Mouse (Mus musculus) erythroblast, embryonic 14.5 days (primary cell): ENCODE data around the gene Omt2b. TPM values are rescaled to one million over a fixed set of nuclear protein-coding genes. Genes with fewer than 3 reads are reported as not detected.
"Not testable (repeated sequence)": the region's sequence is repeated elsewhere in the genome, so short reads cannot be mapped to it uniquely, and the experiment has no call there.

Experiments
- H3K27me3 ChIP-seq: 2 replicates; pipeline ENCODE4 v1.6.1; 2012; ENCODE audit warnings: inconsistent platforms; ENCODE audit not compliant: control insufficient read depth
- H3K36me3 ChIP-seq: 2 replicates; pipeline ENCODE4 v1.6.1; 2012; ENCODE audit warnings: mild to moderate bottlenecking, inconsistent platforms; ENCODE audit not compliant: control insufficient read depth
- H3K4me1 ChIP-seq: 2 replicates; pipeline ENCODE4 v1.6.1; 2012; ENCODE audit warnings: inconsistent platforms; ENCODE audit not compliant: control insufficient read depth
- H3K4me3 ChIP-seq: replicated peaks from 2 replicates; pipeline ENCODE3; 2012; ENCODE audit warnings: moderate library complexity, mild to moderate bottlenecking, inconsistent platforms
- H3K9me3 ChIP-seq: 2 replicates; pipeline ENCODE4 v1.6.1; 2012; ENCODE audit warnings: low read length, inconsistent platforms, mixed read lengths; ENCODE audit not compliant: control insufficient read depth
- GATA1 ChIP-seq: IDR thresholded peaks from 2 replicates; pipeline ENCODE4 v1.6.1; 2012; ENCODE audit warnings: low read length, inconsistent platforms, mixed read lengths
- TAL1 ChIP-seq: IDR thresholded peaks from 3 replicates; pipeline ENCODE4 v1.6.1; 2012; ENCODE audit warnings: low read length, inconsistent platforms, mixed read lengths
- polyA plus RNA-seq: library from polyadenylated mRNA; stranded (reverse); fragments of >175 nt; gene quantifications from 2 replicates; pipeline ENCODE4 v1.2.3, GENCODE M21; 2012

The Omt2b gene
- polyA plus RNA-seq, 1 experiment: not detected

DNA sequence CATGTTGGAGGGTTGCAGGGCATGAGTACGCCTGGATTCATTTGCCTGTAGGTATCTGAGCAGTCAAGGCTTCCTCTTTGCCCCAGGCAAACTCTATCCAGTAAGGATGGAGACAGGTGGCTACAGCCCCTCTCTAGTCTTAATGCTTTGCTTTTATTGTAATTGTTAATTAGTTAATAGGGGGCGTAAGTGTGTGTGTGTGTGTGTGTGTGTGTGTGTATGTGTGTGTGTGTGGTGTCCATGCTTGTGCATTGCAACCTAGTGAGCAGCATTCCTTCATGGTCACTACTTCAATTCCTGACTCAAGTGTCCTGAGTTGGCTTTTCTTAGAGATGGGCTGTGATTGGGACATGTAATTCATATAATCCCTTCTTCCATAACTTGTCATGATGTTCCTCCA lies 12.7 kb upstream of the Omt2b start, which contains the start of gene Omt2a:
TSS of gene Omt2a (minus strand) at position 101 of the 400 bp plus-strand sequence.
- H3K4me3 ChIP-seq: no peak within 1 kb of the TSS
- no peaks in the 10 kb centered on the region for H3K27me3 ChIP-seq
- TF ChIP-seq TAL1 (no peak), GATA1 (no peak)
- no peaks in the 10 kb centered on the region for H3K36me3 ChIP-seq
- no peaks in the 10 kb centered on the region; the same call in 1 of the 2 replicates for H3K9me3 ChIP-seq
- no peaks in the 10 kb centered on the region for H3K4me1 ChIP-seq

DNA sequence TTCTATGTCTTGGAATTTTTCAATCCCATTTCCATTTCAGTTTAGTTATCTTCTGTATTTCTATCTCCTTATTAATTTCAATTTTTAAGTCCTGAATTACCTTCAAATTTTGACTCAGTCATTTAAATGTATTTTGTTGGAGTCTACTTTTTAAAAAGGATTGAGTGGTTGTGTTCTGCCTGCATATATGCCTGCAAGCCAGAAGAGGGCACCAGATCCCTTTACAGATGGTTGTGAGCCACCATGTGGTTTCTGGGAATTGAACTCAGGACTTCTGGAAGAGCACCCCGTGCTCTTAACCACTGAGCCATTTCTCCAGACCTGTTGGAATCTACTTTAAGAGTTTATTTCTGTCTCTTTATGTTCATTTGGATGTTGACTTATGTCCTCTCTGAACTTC lies 7.9 kb upstream of the Omt2b start:
- no peaks in the 10 kb centered on the region; the same call in 1 of the 2 replicates for H3K9me3 ChIP-seq
- no peaks in the 10 kb centered on the region for H3K4me1 ChIP-seq
- H3K36me3 ChIP-seq: no peaks in the 10 kb centered on the region
- no peaks in the 10 kb centered on the region for H3K27me3 ChIP-seq
- TF ChIP-seq GATA1: no peak
- no peak for TF ChIP-seq TAL1
- H3K4me3 ChIP-seq: no peak overlapping the region

DNA sequence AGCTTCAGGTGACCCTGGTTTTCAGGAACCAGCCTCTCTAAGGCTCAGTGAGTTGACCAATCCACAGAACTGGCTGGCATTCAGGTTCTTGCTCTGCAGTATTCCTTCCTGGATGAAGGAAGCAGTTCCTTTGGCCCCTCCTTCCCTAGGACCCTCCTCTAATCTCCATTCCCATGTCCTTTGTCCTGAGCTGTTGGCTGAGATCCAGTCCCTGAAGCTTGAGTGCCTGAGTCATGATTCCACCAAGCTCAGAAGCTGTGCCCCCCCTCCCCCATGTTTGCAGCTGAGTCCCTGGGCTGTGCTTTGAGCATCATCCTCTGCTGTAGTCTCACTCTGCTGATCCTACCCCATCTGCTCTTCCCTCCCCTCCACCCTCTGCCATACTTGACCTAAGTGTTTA lies 9.7 kb downstream of the Omt2b start:
- H3K9me3 ChIP-seq, H3K4me1 ChIP-seq, H3K27me3 ChIP-seq, H3K36me3 ChIP-seq, H3K4me3 ChIP-seq: not testable (repeated sequence)

DNA sequence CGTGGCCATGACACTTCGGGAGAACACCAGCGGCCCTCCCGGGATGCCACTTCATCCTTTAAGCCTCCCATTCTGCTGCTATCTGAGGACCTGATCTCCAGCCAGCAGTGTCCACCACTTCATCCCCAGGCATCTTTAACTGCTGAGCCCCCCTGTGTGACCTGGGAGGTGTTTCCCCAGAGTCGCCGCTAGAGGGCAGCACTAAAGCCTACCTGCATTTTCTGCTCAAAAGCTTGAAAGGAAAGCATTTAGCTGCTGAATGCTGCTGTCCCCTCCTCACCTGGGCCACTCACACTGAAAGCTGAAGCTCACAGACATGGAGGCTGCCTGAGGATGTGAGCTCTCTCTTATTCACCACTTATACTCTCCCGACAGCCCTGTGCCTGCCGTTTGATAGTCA lies 12.9 kb downstream of the Omt2b start:
- not testable (repeated sequence) for H3K4me1 ChIP-seq, H3K4me3 ChIP-seq, H3K27me3 ChIP-seq, H3K36me3 ChIP-seq, H3K9me3 ChIP-seq

DNA sequence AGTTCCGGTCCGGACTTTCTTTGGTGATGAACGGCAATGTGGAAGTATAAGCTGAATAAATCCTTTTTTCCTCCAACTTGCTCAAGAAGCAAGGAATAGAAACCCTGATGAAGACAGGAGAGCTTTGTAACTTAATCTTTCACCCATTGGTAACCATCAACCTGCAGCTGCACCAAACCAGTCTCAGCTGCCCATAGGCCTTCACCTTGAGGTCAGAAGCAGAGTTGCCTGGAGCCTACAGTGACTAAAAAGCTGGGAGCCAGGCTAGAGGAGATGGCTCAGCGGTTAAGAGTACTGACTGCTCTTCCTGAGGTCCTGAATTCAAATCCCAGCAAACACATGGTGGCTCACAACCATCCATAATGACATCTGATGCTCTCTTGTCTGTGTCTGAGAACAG lies 15.1 kb downstream of the Omt2b start:
- not testable (repeated sequence) for H3K27me3 ChIP-seq, H3K4me1 ChIP-seq, H3K4me3 ChIP-seq, H3K9me3 ChIP-seq, H3K36me3 ChIP-seq

DNA sequence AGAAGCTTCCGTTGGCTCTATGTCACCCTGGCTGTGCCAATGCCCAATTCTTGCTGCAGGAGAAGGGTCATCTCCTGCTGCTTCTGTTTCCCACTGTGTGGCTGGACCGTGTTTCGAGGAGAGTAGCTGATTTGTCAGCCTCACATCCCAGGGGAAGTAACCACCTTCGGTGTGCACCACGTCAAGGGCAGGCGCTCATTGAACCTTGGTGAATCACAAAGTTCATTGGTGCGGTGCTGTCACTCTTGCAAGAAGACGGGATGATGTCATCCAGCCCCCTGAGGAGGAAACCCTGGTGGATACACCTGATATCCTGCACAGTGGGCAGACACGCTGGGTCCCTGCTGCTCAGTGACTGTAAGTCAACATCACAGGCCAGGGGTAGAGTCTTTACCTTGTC lies 15.7 kb downstream of the Omt2b start:
- H3K36me3 ChIP-seq, H3K27me3 ChIP-seq, H3K9me3 ChIP-seq, H3K4me3 ChIP-seq, H3K4me1 ChIP-seq: not testable (repeated sequence)

DNA sequence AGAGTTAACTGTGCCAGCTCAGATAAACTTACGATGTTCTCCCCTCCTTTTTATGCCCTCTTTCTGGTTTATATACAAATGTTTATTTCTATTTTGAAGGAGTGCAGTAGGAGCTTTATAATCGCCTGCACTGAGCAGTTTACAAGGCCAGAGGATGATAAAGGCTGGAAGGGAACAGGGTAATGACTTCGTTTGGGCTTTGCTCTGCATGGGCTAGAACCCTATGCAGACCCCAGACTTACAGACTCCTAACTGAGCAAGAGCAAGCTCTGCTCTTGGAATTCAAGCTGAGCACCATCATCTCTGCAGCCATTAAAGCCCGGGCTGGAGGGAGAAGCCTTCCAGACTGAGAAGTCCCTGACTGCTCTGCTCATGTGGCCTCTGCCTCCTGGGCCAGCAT lies 17.8 kb downstream of the Omt2b start:
- not testable (repeated sequence) for H3K9me3 ChIP-seq, H3K27me3 ChIP-seq, H3K4me3 ChIP-seq, H3K36me3 ChIP-seq, H3K4me1 ChIP-seq

DNA sequence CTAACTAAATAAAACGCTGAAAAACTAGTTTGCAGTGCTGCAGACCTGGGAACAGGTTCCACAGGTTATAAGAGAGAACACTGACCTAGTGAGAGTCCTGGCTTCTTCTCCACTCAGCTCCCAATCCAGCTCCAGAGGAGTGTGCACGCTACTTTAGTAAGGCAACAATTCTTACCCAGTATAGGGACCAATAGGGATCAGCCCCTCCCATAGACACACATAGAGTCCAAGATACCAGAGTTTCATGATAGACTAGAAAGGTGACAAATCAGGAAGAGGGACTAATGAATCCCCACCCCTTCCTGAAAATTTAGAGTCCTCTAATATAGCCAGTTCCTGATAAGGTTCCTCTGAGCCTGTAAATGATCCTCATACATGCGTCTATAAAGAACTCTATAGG lies 19.6 kb downstream of the Omt2b start:
- Histone ChIP-seq H3K27me3 (no peaks in the 10 kb centered on the region), H3K9me3 (no peaks in the 10 kb centered on the region), H3K4me1 (no peaks in the 10 kb centered on the region), H3K36me3 (no peaks in the 10 kb centered on the region), H3K4me3 (no peak overlapping the region)
- TF ChIP-seq GATA1 (no peak), TAL1 (no peak)

DNA sequence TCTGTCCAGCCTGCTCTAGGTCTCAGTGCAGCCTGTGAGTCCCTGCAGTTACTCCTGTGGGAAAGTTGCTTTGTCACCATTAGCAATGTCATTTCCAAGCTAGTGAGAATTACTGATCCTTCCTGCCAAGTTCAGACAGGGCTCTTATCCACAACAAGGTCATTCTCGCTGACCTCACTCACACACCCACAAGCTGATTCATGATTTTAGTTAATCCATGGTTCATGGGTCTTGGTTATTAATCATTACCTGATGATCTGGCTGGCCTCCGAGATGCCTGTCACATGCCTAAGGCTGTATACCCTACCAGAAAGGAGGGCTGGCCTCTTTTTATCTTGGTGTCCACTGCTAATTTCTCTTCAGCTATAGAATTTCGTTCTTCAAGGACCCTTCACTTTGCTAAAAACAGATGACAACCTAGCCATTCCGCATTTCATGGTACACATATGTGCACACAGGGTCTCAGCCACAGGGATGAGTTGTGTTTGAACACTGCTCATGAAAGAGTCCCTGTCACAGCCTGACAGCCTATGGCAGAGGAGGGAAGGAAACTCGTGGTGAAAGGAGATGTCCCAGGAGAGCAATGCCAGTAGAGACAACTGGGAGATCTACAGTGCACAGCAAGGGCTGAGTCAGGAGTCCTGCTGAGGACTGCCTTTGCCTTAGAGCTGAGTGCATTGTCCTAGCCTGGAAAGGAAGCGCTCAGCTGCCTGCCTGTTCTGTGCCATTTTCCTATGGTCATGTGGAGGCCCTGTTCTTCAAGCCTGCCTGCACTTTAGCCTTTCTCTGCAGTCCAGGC lies 21.0 kb downstream of the Omt2b start:
- H3K9me3 ChIP-seq, H3K27me3 ChIP-seq, H3K36me3 ChIP-seq, H3K4me3 ChIP-seq, H3K4me1 ChIP-seq: not testable (repeated sequence)

DNA sequence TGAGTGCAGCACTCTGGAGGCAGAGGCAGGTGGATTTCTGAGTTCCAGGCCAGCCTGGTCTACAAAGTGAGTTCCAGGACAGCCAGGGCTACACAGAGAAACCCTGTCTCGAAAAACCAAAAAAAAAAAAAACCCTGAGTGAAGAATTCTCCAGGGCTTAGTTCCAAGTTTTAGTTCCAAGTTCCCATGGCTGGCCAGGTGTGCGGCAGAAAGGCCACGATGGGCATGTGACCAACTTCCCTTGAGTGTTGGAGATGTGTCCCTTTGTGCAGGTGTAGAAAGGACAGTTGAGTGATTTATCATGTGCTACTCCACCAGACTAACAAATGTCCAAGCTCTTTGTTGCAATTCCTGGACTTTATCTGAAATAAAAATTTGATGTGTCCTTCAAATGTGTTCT lies 21.8 kb downstream of the Omt2b start:
- not testable (repeated sequence) for H3K4me1 ChIP-seq, H3K27me3 ChIP-seq, H3K4me3 ChIP-seq, H3K9me3 ChIP-seq, H3K36me3 ChIP-seq

DNA sequence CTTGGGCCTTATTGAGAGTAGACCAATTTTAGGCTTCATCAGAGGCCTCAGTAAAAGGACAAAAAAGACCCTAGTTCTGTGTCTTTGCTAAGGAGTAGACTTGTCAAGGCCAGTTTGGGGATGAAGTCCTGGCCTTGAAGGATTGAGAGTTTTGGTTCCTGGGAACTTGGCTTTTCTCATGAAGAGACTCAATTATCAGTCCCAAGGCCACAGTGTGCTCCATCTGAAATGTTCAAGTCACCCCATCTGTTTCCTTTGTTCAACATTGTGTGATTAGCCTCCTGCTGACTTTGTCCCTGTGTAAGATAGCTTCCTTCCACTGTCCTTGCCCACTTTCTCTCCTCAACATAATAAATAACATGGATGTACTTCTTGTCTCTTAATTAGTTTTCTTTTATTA lies 22.6 kb downstream of the Omt2b start:
- not testable (repeated sequence) for H3K4me3 ChIP-seq, H3K36me3 ChIP-seq, H3K27me3 ChIP-seq, H3K4me1 ChIP-seq, H3K9me3 ChIP-seq
